Mouse (Mus musculus) ES-E14 (cell line): ENCODE results near the gene Lbhd1.

Source experiments
- CHD2 ChIP-seq: IDR thresholded peaks from 2 replicates; pipeline ENCODE4 v1.6.1; 2014; ENCODE audit warnings: mild to moderate bottlenecking, low read depth, low read length, inconsistent platforms
- HCFC1 ChIP-seq: IDR thresholded peaks from 2 replicates; pipeline ENCODE4 v1.6.1; 2012; ENCODE audit warnings: low read length, inconsistent platforms, borderline replicate concordance; ENCODE audit not compliant: insufficient read depth
- MAFK ChIP-seq: IDR thresholded peaks from 2 replicates; pipeline ENCODE4 v1.6.1; 2014; ENCODE audit warnings: mild to moderate bottlenecking, low read depth, low read length, inconsistent platforms; ENCODE audit not compliant: insufficient read depth
- ZC3H11A ChIP-seq: IDR thresholded peaks from 2 replicates; pipeline ENCODE4 v1.6.1; 2012; ENCODE audit warnings: low read depth, mild to moderate bottlenecking, inconsistent platforms, low read length, borderline replicate concordance
- ZNF384 ChIP-seq: IDR thresholded peaks from 2 replicates; pipeline ENCODE4 v1.6.1; 2012; ENCODE audit warnings: low read depth, low read length, inconsistent platforms

DNA sequence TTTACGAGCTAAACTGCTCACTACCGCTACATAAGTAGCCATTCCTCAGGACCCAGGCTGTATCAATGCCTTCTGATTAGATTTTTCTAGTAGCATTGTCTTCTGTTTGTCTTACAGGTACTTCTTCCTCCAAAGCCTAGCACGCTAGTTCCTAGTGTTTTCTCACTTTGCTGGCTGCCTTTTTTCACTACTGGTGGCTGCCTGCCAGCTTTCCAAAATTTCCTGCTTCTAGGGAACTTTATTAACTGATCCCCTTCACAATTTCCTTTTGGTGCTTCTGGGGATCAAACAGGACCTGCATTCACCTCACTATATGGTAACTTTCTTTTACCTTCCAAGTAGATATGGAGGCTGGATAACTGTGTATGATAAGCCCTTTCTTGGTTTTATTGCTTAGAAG lies 15.5 kb downstream of the Lbhd1 start:
- TF ChIP-seq HCFC1 = no peak
- TF ChIP-seq CHD2 = no peak
- TF ChIP-seq MAFK = no peak
- TF ChIP-seq ZNF384 = no peak
- TF ChIP-seq ZC3H11A = no peak
